Mouse (Mus musculus) testis, adult 2 months (tissue): Measurements from ENCODE around the gene Mtus2.

Experiments
- CTCF ChIP-seq: fragments of 200-500 bp; IDR thresholded peaks from 2 replicates; pipeline ENCODE4 v1.5.1; 2012; ENCODE audit warnings: low read depth, mild to moderate bottlenecking, inconsistent platforms, low read length, moderate library complexity; ENCODE audit not compliant: control insufficient read depth, insufficient read depth, insufficient replicate concordance
- POLR2A ChIP-seq: fragments of 200-500 bp; IDR thresholded peaks from 2 replicates; pipeline ENCODE4 v1.6.1; 2012; ENCODE audit warnings: low read depth, mild to moderate bottlenecking, inconsistent platforms, low read length, moderate library complexity; ENCODE audit not compliant: control insufficient read depth

DNA sequence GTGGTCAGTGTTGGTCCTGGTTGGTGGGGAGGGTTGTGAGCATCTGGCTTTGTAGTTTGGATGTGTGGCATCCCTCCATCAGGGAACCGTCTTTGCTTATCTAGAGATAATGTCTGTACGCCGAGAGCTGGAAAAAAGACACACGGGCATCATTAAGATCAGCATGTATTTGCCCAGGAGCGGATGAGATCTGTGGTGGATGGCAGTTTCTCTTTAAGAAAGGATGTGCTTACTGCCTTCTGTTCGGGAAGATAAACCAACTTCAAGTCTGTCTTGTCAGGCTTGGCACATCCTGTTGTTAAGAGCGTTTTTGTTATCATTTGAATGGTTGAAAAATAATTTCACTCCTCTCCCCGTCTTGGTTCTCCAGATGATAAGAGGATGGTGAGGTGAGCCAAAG, 58.3 kb downstream of the Mtus2 start:
- TF ChIP-seq CTCF (no peak), POLR2A (no peak)
